In genomic region chr13:96388042-96388888, GRCm38 (mm10) we compare ENCODE assay signal across 8 mouse cellular contexts. TPM values are rescaled to one million over a fixed set of nuclear protein-coding genes. Genes with fewer than 3 reads are reported as not detected.
DNase-seq lines count a peak whose midpoint lies in the region; ATAC-seq lines count a peak whose summit lies in the region.

Gene Poc5, plus strand, starts transcription at chr13:96388294.

- WGBS in hindbrain, embryonic 12.5 days, result under 1% methylated on average over 44 of the region's 44 CpGs

- H3K9ac ChIP-seq in hindbrain, embryonic 12.5 days, result peak within 1 kb of the TSS; percentile 79

- peaks cover 8% of the 10 kb centered on the region for H3K4me1 ChIP-seq in hindbrain, embryonic 12.5 days

- ATAC-seq in hindbrain, embryonic 12.5 days (ENCODE audit: low FRiP score), result peak; percentile 100

- H3K4me3 ChIP-seq in hindbrain, embryonic 12.5 days, result peak within 1 kb of the TSS; percentile 81

- no peaks in the 10 kb centered on the region for H3K9me3 ChIP-seq in hindbrain, embryonic 12.5 days (replicated peaks)

- peaks cover 25% of the 10 kb centered on the region for H3K36me3 ChIP-seq in hindbrain, embryonic 12.5 days

- peak within 1 kb of the TSS; percentile 58 for H3K27ac ChIP-seq in hindbrain, embryonic 12.5 days

- peak within 1 kb of the TSS; percentile 84 for H3K4me2 ChIP-seq in hindbrain, embryonic 12.5 days (replicated peaks)

- H3K27me3 ChIP-seq in hindbrain, embryonic 12.5 days, result no peaks in the 10 kb centered on the region

- peak; percentile 97 for DNase-seq in NIH3T3 (ENCODE audit: low read depth)
- peak; percentile 97 to 98 for DNase-seq in cerebellum, postnatal 10 days
- DNase-seq in frontal cortex, postnatal 10 days (ENCODE audit: low spot score in 2 of 2), result peak; percentile 97 to 99
- DNase-seq in layer of hippocampus, postnatal 14 days (ENCODE audit: low spot score in 2 of 2), result peak; percentile 100
- DNase-seq in lung, postnatal 14 days, result peak; percentile 97
- DNase-seq in retina, adult 2 months (ENCODE audit: low read depth, low spot score), result peak; percentile 99
- peak; percentile 98 to 99 for DNase-seq in thymus, postnatal 36 days

RNA-seq across cellular contexts. Expression of gene Poc5, which starts in this region (rescaled TPM):
- 31.0 and 34.1 TPM in 2 replicates for polyA plus RNA-seq in hindbrain, embryonic 12.5 days (2016; fragmentation: Nextera tagmentation; extraction: Ambion mirVana)
- 10 to 100 TPM; 30.2 to 34.9 TPM for total RNA-seq in layer of hippocampus, postnatal 14 days (2021)

Comparison
In these comparisons a context has a peak if more than half of its experiments do, and no peak if none do; other contexts are left out.
1. Peak in every context shown above with its lines: DNase-seq, ATAC-seq, H3K4me3 ChIP-seq and H3K27ac ChIP-seq.